Mouse (Mus musculus): Measurements from ENCODE around the gene Irak1bp1. TPM values are rescaled to one million over a fixed set of nuclear protein-coding genes. Genes with fewer than 3 reads are reported as not detected.

Gene Irak1bp1
- polyA plus RNA-seq, 1 experiment from 2014 or later, result 0.77 TPM

DNA sequence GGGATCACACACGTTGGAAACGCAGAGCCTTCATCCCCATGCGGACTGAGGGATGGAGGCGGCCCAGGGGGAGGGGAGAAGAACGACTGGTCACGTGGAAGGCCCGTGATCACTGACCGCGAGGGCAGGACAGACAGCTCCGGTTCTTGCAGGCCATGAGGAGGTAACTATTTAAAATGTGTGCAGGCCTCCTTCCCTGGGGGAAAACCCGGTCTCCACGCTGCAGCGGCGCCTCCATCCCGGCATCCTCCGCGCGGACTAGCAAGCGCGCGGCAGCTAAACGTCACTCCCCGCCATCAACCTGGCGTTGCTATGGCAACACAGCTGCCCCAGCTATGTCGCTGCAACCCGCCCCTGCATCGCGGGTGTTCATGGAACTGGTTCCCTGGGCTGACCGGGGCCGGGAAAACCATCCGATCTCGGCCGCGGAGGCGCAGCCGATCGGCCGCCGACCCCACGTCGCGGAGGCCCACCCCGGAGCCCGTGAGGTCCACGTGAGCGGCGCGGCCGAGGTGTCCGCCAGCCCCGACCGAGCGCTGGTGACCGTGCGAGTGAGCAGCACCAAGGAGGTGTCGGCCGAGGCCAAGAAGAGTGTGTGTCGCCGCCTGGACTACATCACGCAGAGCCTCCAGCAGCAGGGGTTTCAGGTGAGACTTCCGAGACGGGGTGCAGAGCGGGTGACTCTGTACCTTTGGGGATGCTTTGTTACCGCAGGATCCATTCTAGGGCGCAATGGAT, 522 bp downstream of the Irak1bp1 start:
- Histone ChIP-seq H3K36me3 (ENCODE audit: control insufficient read depth, insufficient read depth) (no peaks in the 10 kb centered on the region), H3K4me2 (ENCODE audit: low read depth, low read length) (peak overlapping the region; percentile 97), H3K27me3 (ENCODE audit: control insufficient read depth, insufficient read depth, low read depth, low read length) (no peaks in the 10 kb centered on the region), H3K27ac (ENCODE audit: low read length) (no peak overlapping the region), H3K9me3 (replicated peaks; ENCODE audit: control insufficient read depth, low read length) (no peaks in the 10 kb centered on the region), H3K4me1 (ENCODE audit: control insufficient read depth, low read depth, low read length) (peaks cover 10% of the 10 kb centered on the region), H3K4me3 (ENCODE audit: low read depth, low read length) (peak overlapping the region; percentile 73), H3K9ac (ENCODE audit: low read depth, low read length) (peak overlapping the region; percentile 65)
- 1% methylated on average over 65 of the region's 65 CpGs for WGBS (ENCODE audit: insufficient replicate concordance)
- ATAC-seq (ENCODE audit: low read depth), result peak; percentile 93

DNA sequence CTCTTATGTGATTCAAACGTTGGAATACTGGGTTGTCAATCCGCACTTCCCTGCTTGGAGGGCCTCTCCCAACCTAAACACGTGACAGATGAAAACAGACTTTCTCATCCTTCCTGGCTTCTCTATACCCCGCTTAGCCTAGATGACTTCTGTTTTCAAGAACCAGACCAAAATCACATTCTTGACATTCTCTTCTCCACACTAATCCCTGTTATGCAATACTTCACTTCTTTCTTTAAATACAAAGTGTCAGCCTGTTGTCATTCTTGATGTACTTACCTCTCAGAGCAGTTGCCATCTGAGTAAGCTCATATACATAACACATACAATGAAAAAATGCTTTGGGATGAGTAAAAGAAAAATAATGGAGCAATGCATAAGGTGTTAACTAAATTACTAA, 2.6 kb downstream of the Irak1bp1 start:
- Histone ChIP-seq H3K27me3 (ENCODE audit: control insufficient read depth, insufficient read depth, low read depth, low read length) (no peaks in the 10 kb centered on the region), H3K9ac (ENCODE audit: low read depth, low read length) (no peak overlapping the region), H3K4me3 (ENCODE audit: low read depth, low read length) (no peak overlapping the region), H3K36me3 (ENCODE audit: control insufficient read depth, insufficient read depth) (no peaks in the 10 kb centered on the region), H3K4me1 (ENCODE audit: control insufficient read depth, low read depth, low read length) (peaks cover 10% of the 10 kb centered on the region), H3K4me2 (ENCODE audit: low read depth, low read length) (no peak overlapping the region), H3K9me3 (replicated peaks; ENCODE audit: control insufficient read depth, low read length) (no peaks in the 10 kb centered on the region), H3K27ac (ENCODE audit: low read length) (no peak overlapping the region)
- WGBS (ENCODE audit: insufficient replicate concordance), result 48% methylated on average over 4 of the region's 4 CpGs
- ATAC-seq (ENCODE audit: low read depth), result no peak

DNA sequence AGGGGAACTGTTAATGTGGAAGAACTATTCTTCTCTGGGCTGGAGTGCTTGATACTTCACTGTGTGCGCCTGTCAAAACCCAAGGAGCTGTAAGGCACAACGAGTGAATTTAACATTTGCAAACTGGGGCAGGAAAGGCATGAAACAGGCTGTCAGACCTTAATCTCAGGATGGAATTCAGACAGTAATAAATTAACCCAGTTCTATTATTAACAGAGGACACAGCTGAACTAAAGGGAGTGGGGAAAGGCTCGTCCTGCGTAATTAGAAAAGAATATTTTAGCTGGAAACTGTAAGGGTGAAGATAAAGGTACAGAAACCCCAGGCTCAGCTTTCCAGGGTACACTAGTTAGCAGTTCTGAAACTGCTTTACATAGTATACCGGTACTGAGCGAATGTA, 6.6 kb downstream of the Irak1bp1 start:
- Histone ChIP-seq H3K4me1 (ENCODE audit: control insufficient read depth, low read depth, low read length) (no peaks in the 10 kb centered on the region), H3K4me2 (ENCODE audit: low read depth, low read length) (no peak overlapping the region), H3K27me3 (ENCODE audit: control insufficient read depth, insufficient read depth, low read depth, low read length) (no peaks in the 10 kb centered on the region), H3K36me3 (ENCODE audit: control insufficient read depth, insufficient read depth) (no peaks in the 10 kb centered on the region), H3K9ac (ENCODE audit: low read depth, low read length) (no peak overlapping the region), H3K27ac (ENCODE audit: low read length) (no peak overlapping the region), H3K4me3 (ENCODE audit: low read depth, low read length) (no peak overlapping the region), H3K9me3 (replicated peaks; ENCODE audit: control insufficient read depth, low read length) (no peaks in the 10 kb centered on the region)
- ATAC-seq (ENCODE audit: low read depth), result no peak
- 61% methylated on average over 6 of the region's 6 CpGs for WGBS (ENCODE audit: insufficient replicate concordance)

DNA sequence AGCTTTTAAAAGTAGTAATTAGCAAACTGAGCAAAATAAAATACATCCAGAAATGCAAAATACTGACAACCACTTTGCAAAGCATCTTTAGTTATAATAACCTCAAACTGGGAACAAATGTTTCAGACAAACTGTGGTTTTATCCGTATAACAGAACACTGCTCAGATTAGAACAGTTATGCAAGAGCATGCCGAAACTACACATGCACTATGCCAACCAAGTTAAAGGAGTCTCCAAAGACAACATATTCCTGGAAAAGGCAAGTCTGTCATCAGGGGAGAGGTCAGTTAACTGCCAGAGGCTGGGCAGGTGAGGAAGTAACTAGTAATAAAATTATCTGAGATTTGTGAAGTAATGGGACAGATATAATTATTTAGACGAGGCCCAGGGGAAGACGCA, 13.3 kb downstream of the Irak1bp1 start:
- Histone ChIP-seq H3K9me3 (replicated peaks; ENCODE audit: control insufficient read depth, low read length) (no peaks in the 10 kb centered on the region), H3K4me1 (ENCODE audit: control insufficient read depth, low read depth, low read length) (no peaks in the 10 kb centered on the region), H3K27ac (ENCODE audit: low read length) (no peak overlapping the region), H3K9ac (ENCODE audit: low read depth, low read length) (no peak overlapping the region), H3K4me3 (ENCODE audit: low read depth, low read length) (no peak overlapping the region), H3K27me3 (ENCODE audit: control insufficient read depth, insufficient read depth, low read depth, low read length) (no peaks in the 10 kb centered on the region), H3K4me2 (ENCODE audit: low read depth, low read length) (no peak overlapping the region), H3K36me3 (ENCODE audit: control insufficient read depth, insufficient read depth) (no peaks in the 10 kb centered on the region)
- no peak for ATAC-seq (ENCODE audit: low read depth)
- 69% methylated on average over 4 of the region's 4 CpGs for WGBS (ENCODE audit: insufficient replicate concordance)

DNA sequence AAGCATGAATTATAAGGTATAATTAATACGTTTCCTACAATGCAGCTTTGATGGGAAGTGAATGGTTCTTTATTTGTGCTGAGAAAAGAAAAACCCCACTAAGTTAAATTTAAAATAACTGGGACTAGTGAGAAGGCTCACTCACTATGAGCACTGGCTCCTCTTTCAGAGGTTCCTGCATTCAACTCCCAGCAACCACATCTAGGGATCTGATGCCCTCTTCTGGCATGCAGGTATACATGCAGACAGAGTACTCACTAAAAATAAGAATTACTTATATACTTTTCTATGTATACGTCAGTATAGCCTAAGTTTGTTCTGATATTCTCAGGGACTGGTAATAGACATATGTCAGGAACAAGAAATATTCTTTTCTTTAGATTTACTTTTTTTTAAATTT, 24.7 kb downstream of the Irak1bp1 start:
- Histone ChIP-seq H3K9ac (ENCODE audit: low read depth, low read length) (no peak overlapping the region), H3K4me1 (ENCODE audit: control insufficient read depth, low read depth, low read length) (no peaks in the 10 kb centered on the region), H3K4me3 (ENCODE audit: low read depth, low read length) (no peak overlapping the region), H3K27ac (ENCODE audit: low read length) (no peak overlapping the region), H3K4me2 (ENCODE audit: low read depth, low read length) (no peak overlapping the region), H3K36me3 (ENCODE audit: control insufficient read depth, insufficient read depth) (no peaks in the 10 kb centered on the region), H3K9me3 (replicated peaks; ENCODE audit: control insufficient read depth, low read length) (no peaks in the 10 kb centered on the region), H3K27me3 (ENCODE audit: control insufficient read depth, insufficient read depth, low read depth, low read length) (no peaks in the 10 kb centered on the region)
- WGBS (ENCODE audit: insufficient replicate concordance), result 40% methylated on average over 2 of the region's 2 CpGs
- ATAC-seq (ENCODE audit: low read depth), result no peak

DNA sequence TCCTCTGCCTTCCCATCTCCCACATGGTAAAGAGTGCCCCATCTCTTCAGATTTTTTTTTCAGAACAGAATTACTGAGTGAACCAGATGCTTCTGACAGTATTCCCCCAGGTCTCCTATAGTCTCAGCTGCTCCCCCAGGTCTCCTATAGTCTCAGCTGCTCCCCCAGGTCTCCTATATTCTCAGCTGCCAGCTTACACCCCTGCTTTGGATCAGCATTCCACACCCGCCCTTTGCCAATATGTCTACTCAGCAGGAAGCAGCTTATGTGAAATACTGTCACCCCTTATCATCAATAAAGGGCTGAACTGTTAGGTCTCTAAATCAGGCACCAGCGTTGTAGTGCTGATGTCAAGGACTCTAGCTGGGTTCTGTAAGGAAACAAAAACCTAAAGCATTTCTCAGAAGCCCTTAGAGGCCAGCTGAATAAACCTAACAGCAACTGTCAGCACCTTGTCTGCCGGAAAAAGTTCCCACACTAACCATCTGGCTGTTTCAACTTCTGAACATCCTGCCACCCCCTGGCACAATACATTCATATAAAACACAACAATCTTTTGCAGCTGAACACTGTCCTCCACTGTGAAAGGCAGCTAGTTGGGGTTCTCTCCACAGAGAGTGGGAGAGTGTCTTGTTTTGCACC, 25.8 kb downstream of the Irak1bp1 start:
- Histone ChIP-seq H3K4me2 (ENCODE audit: low read depth, low read length) (no peak overlapping the region), H3K27ac (ENCODE audit: low read length) (no peak overlapping the region), H3K9ac (ENCODE audit: low read depth, low read length) (no peak overlapping the region), H3K9me3 (replicated peaks; ENCODE audit: control insufficient read depth, low read length) (no peaks in the 10 kb centered on the region), H3K4me3 (ENCODE audit: low read depth, low read length) (no peak overlapping the region), H3K4me1 (ENCODE audit: control insufficient read depth, low read depth, low read length) (no peaks in the 10 kb centered on the region), H3K27me3 (ENCODE audit: control insufficient read depth, insufficient read depth, low read depth, low read length) (no peaks in the 10 kb centered on the region), H3K36me3 (ENCODE audit: control insufficient read depth, insufficient read depth) (no peaks in the 10 kb centered on the region)
- no peak for ATAC-seq (ENCODE audit: low read depth)
- 33% methylated on average over 3 of the region's 3 CpGs for WGBS (ENCODE audit: insufficient replicate concordance)

DNA sequence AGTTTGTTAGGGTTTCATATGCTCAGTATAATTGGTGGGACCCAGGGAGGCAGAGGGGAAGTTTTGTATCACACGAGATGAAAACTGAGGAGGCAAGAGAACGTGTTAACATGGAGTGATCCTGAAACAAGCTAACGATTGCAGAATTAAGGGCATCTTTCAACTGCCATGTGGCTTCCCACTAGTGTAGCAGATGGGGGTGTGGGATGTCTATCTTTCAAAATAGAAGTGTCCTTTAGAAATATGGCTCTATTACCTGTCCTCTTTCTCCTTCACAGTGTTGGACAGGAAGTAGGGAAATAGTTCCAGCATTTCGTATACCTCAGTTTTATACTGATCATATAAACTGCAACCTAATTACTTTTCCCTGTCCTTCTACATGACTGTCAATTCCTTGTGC, 26.9 kb downstream of the Irak1bp1 start:
- Histone ChIP-seq H3K4me3 (ENCODE audit: low read depth, low read length) (no peak overlapping the region), H3K27ac (ENCODE audit: low read length) (no peak overlapping the region), H3K27me3 (ENCODE audit: control insufficient read depth, insufficient read depth, low read depth, low read length) (no peaks in the 10 kb centered on the region), H3K9ac (ENCODE audit: low read depth, low read length) (no peak overlapping the region), H3K4me2 (ENCODE audit: low read depth, low read length) (no peak overlapping the region), H3K9me3 (replicated peaks; ENCODE audit: control insufficient read depth, low read length) (no peaks in the 10 kb centered on the region), H3K4me1 (ENCODE audit: control insufficient read depth, low read depth, low read length) (no peaks in the 10 kb centered on the region), H3K36me3 (ENCODE audit: control insufficient read depth, insufficient read depth) (no peaks in the 10 kb centered on the region)
- WGBS (ENCODE audit: insufficient replicate concordance), result 70% methylated on average over 4 of the region's 4 CpGs
- ATAC-seq (ENCODE audit: low read depth), result no peak

DNA sequence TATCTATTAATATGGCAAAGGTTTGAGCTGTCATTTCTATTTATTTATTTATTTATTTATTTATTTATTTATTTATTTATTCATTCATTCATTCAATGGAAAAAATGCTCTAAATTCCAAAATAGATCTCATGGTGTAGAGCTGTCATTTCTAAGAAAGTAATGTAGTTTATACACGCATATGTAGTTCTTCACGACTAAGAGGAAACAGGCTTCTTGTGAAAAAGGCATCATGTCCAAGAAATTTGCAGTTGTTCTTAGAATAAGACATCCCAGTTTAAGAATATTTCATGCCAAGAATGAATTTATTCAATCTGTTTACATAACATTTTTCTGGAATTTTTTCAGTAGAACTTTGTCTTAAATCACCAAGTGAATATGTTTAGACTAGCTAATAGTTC, 31.5 kb downstream of the Irak1bp1 start:
- H3K9me3 ChIP-seq (replicated peaks; ENCODE audit: control insufficient read depth, low read length), result no peaks in the 10 kb centered on the region
- H3K4me3 ChIP-seq (ENCODE audit: low read depth, low read length), result no peak overlapping the region
- no peaks in the 10 kb centered on the region for H3K36me3 ChIP-seq (ENCODE audit: control insufficient read depth, insufficient read depth)
- H3K4me2 ChIP-seq (ENCODE audit: low read depth, low read length), result no peak overlapping the region
- no peak overlapping the region for H3K9ac ChIP-seq (ENCODE audit: low read depth, low read length)
- no peak overlapping the region for H3K27ac ChIP-seq (ENCODE audit: low read length)
- WGBS (ENCODE audit: insufficient replicate concordance), result 72% methylated on average over 2 of the region's 2 CpGs
- no peaks in the 10 kb centered on the region for H3K27me3 ChIP-seq (ENCODE audit: control insufficient read depth, insufficient read depth, low read depth, low read length)
- no peaks in the 10 kb centered on the region for H3K4me1 ChIP-seq (ENCODE audit: control insufficient read depth, low read depth, low read length)
- ATAC-seq (ENCODE audit: low read depth), result no peak

DNA sequence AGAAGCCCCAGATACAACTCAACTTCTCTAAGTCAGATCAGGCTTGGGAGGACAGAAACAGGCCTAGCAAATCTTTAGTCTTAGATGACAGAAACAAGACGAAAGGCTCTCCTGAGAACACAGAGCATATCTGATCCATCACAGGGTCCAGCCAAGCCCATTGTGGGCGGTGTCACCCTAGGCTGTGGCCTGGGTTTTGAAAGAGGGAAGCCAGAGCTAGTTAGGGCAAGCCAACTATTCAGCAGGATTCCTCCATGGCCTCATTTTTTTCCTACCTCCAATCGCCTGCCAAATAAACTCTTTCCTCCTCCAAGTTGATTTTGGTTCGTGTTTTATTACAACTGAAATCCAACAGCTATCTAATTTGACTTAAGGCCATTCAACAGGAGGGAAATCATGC, 32.0 kb downstream of the Irak1bp1 start:
- no peak overlapping the region for H3K27ac ChIP-seq (ENCODE audit: low read length)
- H3K9me3 ChIP-seq (replicated peaks; ENCODE audit: control insufficient read depth, low read length), result no peaks in the 10 kb centered on the region
- no peaks in the 10 kb centered on the region for H3K36me3 ChIP-seq (ENCODE audit: control insufficient read depth, insufficient read depth)
- WGBS (ENCODE audit: insufficient replicate concordance), result 50% methylated on average over 4 of the region's 4 CpGs
- H3K4me1 ChIP-seq (ENCODE audit: control insufficient read depth, low read depth, low read length), result no peaks in the 10 kb centered on the region
- H3K4me3 ChIP-seq (ENCODE audit: low read depth, low read length), result no peak overlapping the region
- ATAC-seq (ENCODE audit: low read depth), result no peak
- no peaks in the 10 kb centered on the region for H3K27me3 ChIP-seq (ENCODE audit: control insufficient read depth, insufficient read depth, low read depth, low read length)
- no peak overlapping the region for H3K9ac ChIP-seq (ENCODE audit: low read depth, low read length)
- H3K4me2 ChIP-seq (ENCODE audit: low read depth, low read length), result no peak overlapping the region

All from liver, embryonic 16.5 days (tissue).